Mouse (Mus musculus): ENCODE measurements around the gene Tmem132c. TPM values are rescaled to one million over a fixed set of nuclear protein-coding genes. Genes with fewer than 3 reads are reported as not detected.
A peak's percentile ranks its signal among the peaks of the same experiment; 100 is the strongest.

Gene Tmem132c
- polyA plus RNA-seq, 2 experiments = 0.08 TPM; not detected in 1

DNA sequence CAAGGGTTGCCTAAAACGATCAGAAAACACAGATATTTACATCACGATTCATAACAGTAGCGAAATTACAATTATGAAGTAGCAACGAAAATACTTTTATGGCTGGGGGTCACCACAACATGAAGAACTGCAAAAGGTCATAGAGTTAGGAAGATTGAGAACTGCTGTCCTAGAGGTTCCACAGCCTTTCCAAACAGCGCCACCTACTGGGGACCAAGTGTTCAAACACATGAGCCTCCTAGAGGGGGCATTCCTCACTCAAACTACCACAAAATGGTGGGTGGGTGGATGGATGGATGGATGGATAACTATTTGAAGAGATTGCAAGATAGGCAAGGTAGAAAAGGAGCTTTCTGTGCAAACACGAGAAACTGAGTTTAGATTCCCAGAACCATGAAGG, 270.0 kb downstream of the Tmem132c start:
- no peaks in the 10 kb centered on the region for H3K9me3 ChIP-seq (ENCODE audit: control insufficient read depth, low read length)
- H3K27ac ChIP-seq = no peak overlapping the region
- no peak overlapping the region for H3K4me2 ChIP-seq (ENCODE audit: low read depth)
- no peak for TF ChIP-seq EP300 (IDR thresholded peaks at IDR 0.05; ENCODE audit: low read depth)
- TF ChIP-seq CTCF (IDR thresholded peaks at IDR 0.05; ENCODE audit: low read depth) = peak; percentile 35; the same call in 1 of the 2 replicates
- DNase-seq (ENCODE audit: low read depth in 3 of 3, low spot score in 3 of 3) (no peak), ATAC-seq (ENCODE audit: insufficient read depth) (no peak)
- H3K4me1 ChIP-seq (replicated peaks; ENCODE audit: control insufficient read depth in 2 of 2, insufficient read depth in 2 of 2, low read length in 1 of 2) = no peaks in the 10 kb centered on the region
- no peak overlapping the region for H3K4me3 ChIP-seq (ENCODE audit: insufficient read depth in 1 of 2, low read depth in 2 of 2, low read length in 2 of 2)
- WGBS (ENCODE audit: insufficient replicate concordance) = 58% methylated on average over 6 of the region's 6 CpGs
- no peak overlapping the region for H3K9ac ChIP-seq (replicated peaks)
- no peaks in the 10 kb centered on the region for H3K27me3 ChIP-seq (ENCODE audit: control insufficient read depth, insufficient read depth, low read length)
- H3K36me3 ChIP-seq (replicated peaks; ENCODE audit: control insufficient read depth, insufficient read depth, low read depth) = no peaks in the 10 kb centered on the region

DNA sequence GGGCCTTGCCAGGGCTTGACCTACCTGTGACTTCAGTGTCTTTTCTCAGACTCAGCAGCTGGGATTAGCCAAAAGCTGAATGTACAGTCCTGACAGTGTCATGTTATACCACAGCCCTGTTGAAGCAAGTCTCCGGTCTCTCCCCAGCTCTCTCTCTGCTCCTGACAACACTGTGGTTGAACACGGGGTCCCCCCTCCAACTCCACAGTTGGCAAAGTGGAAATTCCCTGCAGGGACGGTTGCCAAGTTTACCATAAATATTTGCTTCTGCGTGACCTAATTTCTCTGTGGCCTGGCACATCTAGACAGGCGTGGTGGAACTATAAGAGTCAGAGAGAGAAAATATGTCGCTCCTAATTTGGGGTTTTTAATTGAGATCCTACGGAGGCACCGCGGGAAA, 274.4 kb downstream of the Tmem132c start:
- TF ChIP-seq CTCF (IDR thresholded peaks at IDR 0.05; ENCODE audit: low read depth) (no peak), EP300 (IDR thresholded peaks at IDR 0.05; ENCODE audit: low read depth) (no peak)
- Histone ChIP-seq H3K4me2 (ENCODE audit: low read depth) (no peak overlapping the region), H3K4me3 (ENCODE audit: insufficient read depth in 1 of 2, low read depth in 2 of 2, low read length in 2 of 2) (no peak overlapping the region), H3K27me3 (ENCODE audit: control insufficient read depth, insufficient read depth, low read length) (no peaks in the 10 kb centered on the region), H3K36me3 (replicated peaks; ENCODE audit: control insufficient read depth, insufficient read depth, low read depth) (no peaks in the 10 kb centered on the region), H3K27ac (no peak overlapping the region), H3K9me3 (ENCODE audit: control insufficient read depth, low read length) (no peaks in the 10 kb centered on the region), H3K4me1 (replicated peaks; ENCODE audit: control insufficient read depth in 2 of 2, insufficient read depth in 2 of 2, low read length in 1 of 2) (no peaks in the 10 kb centered on the region), H3K9ac (replicated peaks) (no peak overlapping the region)
- DNase-seq (ENCODE audit: low read depth in 3 of 3, low spot score in 3 of 3) = no peak
- no peak for ATAC-seq (ENCODE audit: insufficient read depth)
- 74% methylated on average over 9 of the region's 9 CpGs for WGBS (ENCODE audit: insufficient replicate concordance)

DNA sequence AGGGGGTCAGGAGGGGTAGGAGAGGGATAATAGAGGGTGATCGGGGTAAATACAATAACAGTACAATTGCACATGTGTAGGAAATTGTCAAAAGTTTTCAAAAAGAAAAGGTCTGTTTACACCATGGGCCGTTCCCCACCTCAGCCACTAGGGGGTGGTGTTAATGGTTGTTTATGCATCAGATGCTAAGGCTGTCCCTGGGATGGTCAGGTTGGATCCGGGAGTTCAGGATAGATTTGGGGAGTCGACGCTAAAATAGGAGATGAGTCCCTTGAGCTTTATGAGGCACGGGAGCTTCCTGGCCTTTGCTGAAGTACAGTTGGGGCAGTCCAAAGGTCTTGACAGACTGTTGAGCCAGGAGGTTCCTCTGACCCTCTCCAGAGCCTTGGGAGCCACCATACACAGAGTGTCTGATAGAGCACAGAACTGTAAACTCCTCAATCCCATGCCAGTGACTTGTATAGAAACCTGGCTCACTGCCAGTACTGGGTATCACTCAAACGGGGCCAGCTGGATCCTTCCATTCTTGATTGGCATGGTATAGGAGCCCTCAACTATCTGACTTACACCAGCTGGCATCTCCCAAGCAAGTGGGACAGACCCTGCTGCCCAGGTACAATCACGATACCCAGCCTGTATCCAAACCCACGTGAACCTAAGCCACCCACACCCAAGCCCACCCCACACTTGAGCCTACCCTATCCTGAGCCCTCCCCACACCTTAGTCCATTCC, 281.3 kb downstream of the Tmem132c start:
- H3K4me2 ChIP-seq (ENCODE audit: low read depth) = no peak overlapping the region
- DNase-seq (ENCODE audit: low read depth in 3 of 3, low spot score in 3 of 3) = no peak
- no peak overlapping the region for H3K27ac ChIP-seq
- no peak for ATAC-seq (ENCODE audit: insufficient read depth)
- 45% methylated on average over 9 of the region's 9 CpGs for WGBS (ENCODE audit: insufficient replicate concordance)
- no peaks in the 10 kb centered on the region for H3K4me1 ChIP-seq (replicated peaks; ENCODE audit: control insufficient read depth in 2 of 2, insufficient read depth in 2 of 2, low read length in 1 of 2)
- no peaks in the 10 kb centered on the region for H3K27me3 ChIP-seq (ENCODE audit: control insufficient read depth, insufficient read depth, low read length)
- no peaks in the 10 kb centered on the region for H3K9me3 ChIP-seq (ENCODE audit: control insufficient read depth, low read length)
- H3K4me3 ChIP-seq (ENCODE audit: insufficient read depth in 1 of 2, low read depth in 2 of 2, low read length in 2 of 2) = no peak overlapping the region
- no peaks in the 10 kb centered on the region for H3K36me3 ChIP-seq (replicated peaks; ENCODE audit: control insufficient read depth, insufficient read depth, low read depth)
- H3K9ac ChIP-seq (replicated peaks) = no peak overlapping the region
- TF ChIP-seq EP300 (IDR thresholded peaks at IDR 0.05; ENCODE audit: low read depth) (no peak), CTCF (IDR thresholded peaks at IDR 0.05; ENCODE audit: low read depth) (peak; percentile 63)

DNA sequence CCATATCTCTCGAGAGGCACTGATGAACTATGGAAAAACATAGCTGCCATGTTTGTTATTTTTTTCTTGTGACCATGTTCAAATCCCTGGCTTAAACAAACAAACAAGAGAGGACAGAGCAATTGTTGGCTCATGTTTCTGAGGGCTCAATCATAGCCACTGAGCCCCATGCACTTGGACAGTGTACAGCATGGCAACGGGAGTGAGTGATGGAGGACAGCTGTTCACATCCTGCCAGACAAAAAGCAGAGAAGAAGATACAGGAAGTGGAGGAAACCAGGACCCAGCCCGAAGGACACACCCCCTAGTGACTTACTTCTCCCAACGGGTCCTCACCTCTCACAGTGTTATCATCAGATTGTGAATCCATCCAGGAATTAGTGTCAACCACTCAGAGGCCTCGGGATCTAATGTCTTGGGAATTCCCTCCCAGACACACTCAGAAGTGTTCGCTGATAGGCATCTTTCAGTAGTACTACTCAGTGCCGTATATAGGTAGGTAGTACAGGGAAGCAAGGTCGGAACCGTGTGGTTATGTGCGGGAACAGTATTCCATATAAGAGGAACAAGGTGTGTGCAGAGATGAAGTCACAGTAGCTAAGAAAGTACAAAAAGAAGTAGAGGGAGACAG, 285.9 kb downstream of the Tmem132c start:
- Histone ChIP-seq H3K4me2 (ENCODE audit: low read depth) (no peak overlapping the region), H3K27me3 (ENCODE audit: control insufficient read depth, insufficient read depth, low read length) (no peaks in the 10 kb centered on the region), H3K4me1 (replicated peaks; ENCODE audit: control insufficient read depth in 2 of 2, insufficient read depth in 2 of 2, low read length in 1 of 2) (no peaks in the 10 kb centered on the region), H3K4me3 (ENCODE audit: insufficient read depth in 1 of 2, low read depth in 2 of 2, low read length in 2 of 2) (no peak overlapping the region), H3K27ac (no peak overlapping the region), H3K9ac (replicated peaks) (no peak overlapping the region), H3K36me3 (replicated peaks; ENCODE audit: control insufficient read depth, insufficient read depth, low read depth) (no peaks in the 10 kb centered on the region), H3K9me3 (ENCODE audit: control insufficient read depth, low read length) (no peaks in the 10 kb centered on the region)
- 54% methylated on average over 10 of the region's 10 CpGs for WGBS (ENCODE audit: insufficient replicate concordance)
- no peak for ATAC-seq (ENCODE audit: insufficient read depth)
- TF ChIP-seq EP300 (IDR thresholded peaks at IDR 0.05; ENCODE audit: low read depth) (no peak), CTCF (IDR thresholded peaks at IDR 0.05; ENCODE audit: low read depth) (no peak)
- DNase-seq (ENCODE audit: low read depth in 3 of 3, low spot score in 3 of 3) = no peak

DNA sequence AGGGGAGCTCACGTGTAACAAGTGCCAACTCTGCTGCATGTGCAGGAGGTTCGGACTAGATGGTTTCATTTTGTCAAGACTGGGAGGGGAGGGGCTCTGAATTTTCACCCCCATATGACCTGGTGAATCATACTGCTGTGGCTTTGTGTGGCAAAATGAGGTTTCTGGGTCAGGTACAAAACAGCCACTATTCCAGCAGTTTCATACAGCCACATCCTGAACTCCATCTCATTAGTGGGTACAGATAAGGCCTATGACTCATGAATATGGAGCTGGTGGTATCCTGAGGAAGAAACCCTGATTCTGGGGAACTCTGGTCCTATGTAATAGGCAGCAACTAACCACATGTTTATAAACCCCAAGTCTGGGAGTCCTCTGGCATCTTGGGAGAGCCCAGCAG, 295.9 kb downstream of the Tmem132c start:
- H3K4me2 ChIP-seq (ENCODE audit: low read depth) = no peak overlapping the region
- WGBS (ENCODE audit: insufficient replicate concordance) = 55% methylated on average over 2 of the region's 2 CpGs
- no peak overlapping the region for H3K4me3 ChIP-seq (ENCODE audit: insufficient read depth in 1 of 2, low read depth in 2 of 2, low read length in 2 of 2)
- no peaks in the 10 kb centered on the region for H3K36me3 ChIP-seq (replicated peaks; ENCODE audit: control insufficient read depth, insufficient read depth, low read depth)
- no peaks in the 10 kb centered on the region for H3K9me3 ChIP-seq (ENCODE audit: control insufficient read depth, low read length)
- H3K27ac ChIP-seq = no peak overlapping the region
- no peak for TF ChIP-seq CTCF (IDR thresholded peaks at IDR 0.05; ENCODE audit: low read depth)
- TF ChIP-seq EP300 (IDR thresholded peaks at IDR 0.05; ENCODE audit: low read depth) = no peak
- H3K27me3 ChIP-seq (ENCODE audit: control insufficient read depth, insufficient read depth, low read length) = no peaks in the 10 kb centered on the region
- ATAC-seq (ENCODE audit: insufficient read depth) = no peak
- no peak for DNase-seq (ENCODE audit: low read depth in 3 of 3, low spot score in 3 of 3)
- no peaks in the 10 kb centered on the region for H3K4me1 ChIP-seq (replicated peaks; ENCODE audit: control insufficient read depth in 2 of 2, insufficient read depth in 2 of 2, low read length in 1 of 2)
- H3K9ac ChIP-seq (replicated peaks) = no peak overlapping the region

All from liver, embryonic 14.5 days (tissue).